Mouse (Mus musculus) bone marrow macrophage, adult 2 months (primary cell): ENCODE data around the gene Mob3b. TPM values are rescaled to one million over a fixed set of nuclear protein-coding genes. Genes with fewer than 3 reads are reported as not detected.

ENCODE experiments used
- H3K27ac ChIP-seq: 2 replicates; pipeline ENCODE4 v1.5.1; 2012; ENCODE audit warnings: low read depth, low read length; ENCODE audit not compliant: insufficient read depth
- H3K4me1 ChIP-seq: 2 replicates; pipeline ENCODE4 v1.6.1; 2012; ENCODE audit warnings: low read length; ENCODE audit not compliant: control insufficient read depth, insufficient read depth
- H3K4me3 ChIP-seq: 2 replicates; pipeline ENCODE4 v1.5.1; 2012; ENCODE audit warnings: mild to moderate bottlenecking, low read length, moderate library complexity; ENCODE audit not compliant: insufficient read depth
- CTCF ChIP-seq: IDR thresholded peaks from 2 replicates; pipeline ENCODE4 v1.5.1; 2012; ENCODE audit warnings: low read depth, mild to moderate bottlenecking, low read length, moderate library complexity
- POLR2A ChIP-seq: IDR thresholded peaks from 2 replicates; pipeline ENCODE4 v1.6.1; 2012; ENCODE audit warnings: mild to moderate bottlenecking, low read depth, low read length, borderline replicate concordance
- polyA plus RNA-seq: library from polyadenylated mRNA; stranded (reverse); fragments of >200 nt; gene quantifications from 2 replicates; pipeline ENCODE4 v1.2.4, GENCODE M21; 2012; ENCODE audit not compliant: missing spikeins, insufficient read depth, insufficient read length

The Mob3b gene
- polyA plus RNA-seq, 1 experiment: 11.4 TPM

DNA sequence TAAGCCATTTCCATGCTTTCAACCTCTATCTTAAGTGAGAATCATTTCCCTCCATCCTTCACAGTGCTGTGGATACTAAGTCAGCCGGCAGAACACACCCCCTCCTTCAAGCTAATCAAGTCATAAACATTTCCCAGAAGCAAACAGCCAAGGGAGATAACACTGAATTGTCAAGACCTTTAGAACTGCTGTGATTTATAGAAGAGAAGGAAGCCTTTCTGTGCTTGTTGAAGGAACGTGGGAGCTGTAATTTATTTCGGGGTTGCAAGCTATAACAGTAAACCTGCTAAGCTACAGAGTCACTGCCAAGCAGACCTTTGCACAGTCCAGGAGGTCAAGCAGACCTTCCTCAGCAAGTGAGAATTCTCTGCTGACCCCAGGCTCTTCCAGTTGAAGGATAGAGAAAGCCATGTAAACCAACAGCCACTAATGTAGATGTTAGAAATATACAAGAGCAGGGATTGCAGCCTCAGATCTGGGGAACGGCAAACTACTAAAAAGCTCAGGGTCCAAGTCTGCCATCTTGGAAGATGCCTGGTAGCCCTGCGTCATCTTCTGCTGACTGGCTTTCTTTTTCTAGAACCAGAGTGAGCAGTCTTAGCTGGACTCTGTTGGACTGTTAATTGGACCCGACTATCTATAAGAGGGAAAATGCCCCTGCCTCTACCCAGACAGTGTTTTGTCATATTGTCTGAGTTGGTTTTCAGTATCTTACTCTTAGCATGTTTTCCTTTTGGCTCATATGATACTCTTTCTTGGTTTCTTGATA lies 104.9 kb downstream of the Mob3b start:
- Histone ChIP-seq H3K27ac (no peak overlapping the region), H3K4me3 (no peak overlapping the region), H3K4me1 (no peaks in the 10 kb centered on the region)
- TF ChIP-seq CTCF (no peak), POLR2A (no peak)

- H3K27ac ChIP-seq: no peak overlapping the region
- H3K4me1 ChIP-seq: no peaks in the 10 kb centered on the region
- no peak overlapping the region for H3K4me3 ChIP-seq
- TF ChIP-seq CTCF (no peak), POLR2A (no peak)
Observed at GRCm38 (mm10) chr4:35051152-35051551, 106.1 kb downstream of the Mob3b start.

DNA sequence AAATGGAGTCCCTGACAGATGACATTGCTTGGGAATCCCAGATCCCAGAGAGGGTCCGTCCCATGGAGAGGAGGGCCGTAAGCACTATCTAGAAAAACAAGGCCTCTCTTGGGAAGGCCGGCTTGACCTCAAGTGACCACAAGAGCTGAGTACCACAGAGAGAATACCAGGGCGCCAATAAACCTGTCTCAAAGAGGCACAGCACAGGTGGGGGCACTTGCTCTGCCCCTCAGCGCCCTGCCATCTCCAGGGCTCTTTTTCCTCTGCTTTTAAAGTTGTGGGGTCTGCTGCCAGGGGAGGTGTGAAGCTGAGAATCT lies 107.6 kb downstream of the Mob3b start:
- no peak for TF ChIP-seq POLR2A
- no peak for TF ChIP-seq CTCF
- H3K4me3 ChIP-seq: no peak overlapping the region
- H3K27ac ChIP-seq: no peak overlapping the region
- no peaks in the 10 kb centered on the region for H3K4me1 ChIP-seq

DNA sequence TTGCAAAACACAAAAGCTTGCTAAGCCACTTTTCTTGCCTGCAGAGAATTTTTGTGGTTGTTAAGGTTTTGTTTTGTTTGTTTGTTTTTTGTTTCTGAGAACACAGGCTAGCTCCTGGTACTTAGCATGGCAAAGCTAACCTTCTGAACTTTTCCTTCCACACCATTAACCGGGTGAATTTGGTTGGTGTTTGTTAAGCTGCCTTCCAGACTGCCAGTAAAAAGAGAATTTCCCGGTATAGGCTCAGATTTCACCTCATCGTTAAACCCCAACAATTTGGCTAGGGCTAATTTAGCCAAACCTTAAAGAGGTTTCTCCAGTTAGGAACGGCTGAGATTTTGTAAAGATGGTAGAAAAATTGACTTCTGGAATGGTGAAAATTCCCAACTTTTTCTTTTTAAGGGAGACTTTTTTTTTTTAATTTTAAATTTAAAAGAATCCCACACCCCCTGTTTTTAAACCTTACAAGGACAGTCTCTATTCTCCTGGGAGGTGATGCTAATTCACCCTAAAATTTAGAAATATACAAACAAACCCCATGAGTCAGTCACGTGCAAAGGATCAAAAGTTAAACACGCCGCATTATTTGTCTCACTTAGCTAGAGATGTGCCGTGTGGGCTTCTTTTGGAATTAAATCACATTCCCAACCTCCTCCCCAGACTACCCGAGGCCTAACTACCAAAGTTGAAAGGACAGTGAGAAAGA lies 108.1 kb downstream of the Mob3b start:
- H3K27ac ChIP-seq: no peak overlapping the region
- TF ChIP-seq POLR2A (no peak), CTCF (no peak)
- no peak overlapping the region for H3K4me3 ChIP-seq
- H3K4me1 ChIP-seq: no peaks in the 10 kb centered on the region

DNA sequence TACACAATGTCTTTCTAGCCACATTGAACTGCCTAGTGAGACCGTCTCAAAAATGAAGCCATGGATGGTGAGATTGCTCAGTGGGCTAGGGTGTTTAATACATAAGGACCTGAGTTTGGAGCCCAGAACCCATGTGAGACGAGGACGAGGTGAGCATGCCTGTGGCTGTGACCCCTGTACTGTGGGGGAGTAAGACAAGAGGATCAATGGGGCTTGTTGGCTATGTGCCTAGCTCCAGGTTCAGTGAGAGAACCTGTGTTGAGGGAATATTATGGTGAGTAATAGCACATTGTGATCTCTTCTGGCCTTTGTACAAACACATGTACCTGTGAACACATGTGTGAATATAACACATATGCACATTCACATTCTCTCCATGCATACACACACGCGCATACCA lies 116.4 kb downstream of the Mob3b start:
- H3K4me3 ChIP-seq: no peak overlapping the region
- no peak for TF ChIP-seq POLR2A
- no peak for TF ChIP-seq CTCF
- H3K27ac ChIP-seq: no peak overlapping the region
- H3K4me1 ChIP-seq: no peaks in the 10 kb centered on the region

DNA sequence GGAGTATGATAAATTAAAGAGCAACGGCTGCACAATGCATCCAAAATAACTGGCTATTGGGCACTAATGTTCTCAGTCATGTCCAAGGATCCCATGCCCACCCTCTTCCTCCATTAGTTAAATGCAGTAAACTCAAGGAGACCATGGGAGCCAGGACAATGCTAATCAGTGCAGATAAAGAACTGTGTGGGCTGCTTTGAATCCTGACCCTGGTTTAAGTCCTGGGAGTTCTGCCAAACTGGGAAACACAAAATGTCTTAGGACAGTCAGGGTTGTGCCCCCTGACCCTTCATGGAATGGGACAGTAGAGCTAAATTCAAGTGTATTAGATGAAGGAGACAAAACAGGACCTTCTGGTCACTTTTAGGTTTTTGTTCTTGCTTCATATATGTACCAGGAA lies 117.0 kb downstream of the Mob3b start:
- Histone ChIP-seq H3K4me1 (no peaks in the 10 kb centered on the region), H3K27ac (no peak overlapping the region), H3K4me3 (no peak overlapping the region)
- no peak for TF ChIP-seq CTCF
- no peak for TF ChIP-seq POLR2A

- 0 out of 2 replicates have a peak, but pooled peaks cover 3% of the 10 kb centered on the region for H3K4me1 ChIP-seq
- no peak overlapping the region for H3K27ac ChIP-seq
- H3K4me3 ChIP-seq: no peak overlapping the region
- TF ChIP-seq CTCF (no peak), POLR2A (no peak)
Observed at GRCm38 (mm10) chr4:35037824-35038223, 119.5 kb downstream of the Mob3b start.

DNA sequence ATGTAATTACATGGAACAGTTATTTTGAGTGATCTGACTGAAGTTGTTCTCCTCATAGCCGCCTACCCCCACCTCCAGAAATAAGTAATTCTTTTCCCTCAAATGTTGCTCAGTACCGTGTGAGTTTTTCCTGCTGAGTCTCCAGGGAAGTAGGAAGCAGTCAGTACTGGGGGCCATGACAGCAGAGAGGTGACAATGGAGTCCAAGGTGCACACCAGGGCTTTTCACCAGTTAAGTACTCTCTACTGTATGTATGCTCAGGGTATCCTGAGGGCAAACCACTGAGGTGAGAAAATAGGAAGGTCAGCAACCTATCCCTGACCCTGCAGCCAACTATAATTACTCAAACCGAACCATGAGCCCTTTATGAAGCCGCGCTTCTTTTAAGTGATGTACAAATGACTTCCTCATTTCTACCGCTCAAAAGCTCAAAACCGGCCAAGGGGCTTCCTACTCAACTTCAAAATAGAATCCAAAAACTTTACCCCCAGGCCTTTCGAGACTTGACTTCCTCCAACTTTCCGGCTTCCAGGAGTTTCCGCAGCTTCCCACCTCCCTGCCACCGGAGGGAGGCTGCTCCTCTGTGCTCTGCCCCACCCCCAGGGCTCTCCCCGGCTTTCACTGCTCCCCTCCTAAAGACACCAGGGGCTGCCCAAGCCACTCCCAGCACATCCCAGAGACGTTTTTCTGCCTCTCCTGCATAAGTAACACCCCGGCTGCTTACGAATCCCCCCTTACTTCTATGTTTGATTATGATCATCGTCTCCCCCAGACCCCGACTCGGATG lies 122.6 kb downstream of the Mob3b start:
- Histone ChIP-seq H3K4me3 (no peak overlapping the region), H3K4me1 (0 out of 2 replicates have a peak, but pooled peaks cover 3% of the 10 kb centered on the region), H3K27ac (no peak overlapping the region)
- TF ChIP-seq POLR2A (no peak), CTCF (no peak)

- H3K4me3 ChIP-seq: no peak overlapping the region
- TF ChIP-seq CTCF (no peak), POLR2A (no peak)
- H3K4me1 ChIP-seq: 0 out of 2 replicates have a peak, but pooled peaks cover 3% of the 10 kb centered on the region
- H3K27ac ChIP-seq: no peak overlapping the region
Observed at GRCm38 (mm10) chr4:35032758-35033157, 124.5 kb downstream of the Mob3b start.

GRCm38 (mm10) chr4:35031623-35032022 lies 125.7 kb downstream of the Mob3b start:
- Histone ChIP-seq H3K4me1 (0 out of 2 replicates have a peak, but pooled peaks cover 3% of the 10 kb centered on the region), H3K4me3 (no peak overlapping the region), H3K27ac (no peak overlapping the region)
- no peak for TF ChIP-seq CTCF
- no peak for TF ChIP-seq POLR2A
